Mouse (Mus musculus): ENCODE results near the gene Larp6. TPM values are rescaled to one million over a fixed set of nuclear protein-coding genes. Genes with fewer than 3 reads are reported as not detected.

Larp6 gene
- polyA plus RNA-seq, 1 experiment from 2014 or later = 24.7 TPM

DNA sequence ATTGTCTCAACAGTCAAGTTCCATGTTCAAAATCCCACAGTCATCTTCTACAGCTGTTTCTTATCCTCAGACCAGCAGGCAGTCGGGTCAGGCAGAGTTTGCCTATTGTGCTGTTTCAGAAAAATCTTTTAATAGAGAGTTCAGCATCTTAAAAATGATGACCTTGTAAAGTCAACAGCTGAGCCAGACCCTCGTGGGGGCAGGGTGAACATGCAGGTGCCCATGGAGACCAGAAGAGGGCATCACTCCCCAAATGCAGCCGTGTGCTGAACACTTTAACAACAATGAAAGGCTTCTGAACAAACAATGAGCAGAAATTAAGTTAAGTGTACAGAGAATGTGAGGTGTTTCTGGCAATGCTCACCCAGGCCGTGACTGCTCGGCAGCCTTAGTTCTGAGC, 3.0 kb downstream of the Larp6 start:
- no peak overlapping the region for H3K27ac ChIP-seq (replicated peaks)
- H3K4me1 ChIP-seq (replicated peaks) = peaks cover 39% of the 10 kb centered on the region
- no peak overlapping the region for H3K4me3 ChIP-seq
- no peak overlapping the region for H3K4me2 ChIP-seq
- no peaks in the 10 kb centered on the region for H3K9me3 ChIP-seq
- H3K9ac ChIP-seq = no peak overlapping the region
- no peaks in the 10 kb centered on the region for H3K27me3 ChIP-seq
- 59% methylated on average over 5 of the region's 5 CpGs for WGBS
- no peaks in the 10 kb centered on the region for H3K36me3 ChIP-seq
- ATAC-seq (ENCODE audit: low FRiP score, low read depth) = no peak

DNA sequence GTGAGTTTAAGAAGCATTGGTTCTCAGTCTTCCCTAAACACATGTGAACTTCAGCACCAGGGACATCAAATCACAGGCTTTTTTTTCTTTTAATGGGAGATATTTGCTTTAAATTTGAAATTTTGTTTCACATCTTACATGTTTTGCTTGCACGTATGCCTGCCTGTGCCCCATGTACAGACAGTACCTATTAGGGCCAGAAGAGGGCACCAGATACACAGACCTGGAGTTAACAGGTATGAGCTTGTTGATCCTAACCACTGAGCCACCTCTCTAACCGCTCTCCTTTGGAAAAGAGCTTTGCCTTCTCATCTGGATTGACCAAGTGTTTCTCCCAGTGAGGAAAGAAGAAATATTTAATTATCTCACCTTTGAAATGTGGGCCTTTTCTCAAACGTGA, 5.5 kb downstream of the Larp6 start:
- Histone ChIP-seq H3K4me2 (no peak overlapping the region), H3K4me3 (no peak overlapping the region), H3K36me3 (no peaks in the 10 kb centered on the region), H3K27ac (replicated peaks) (no peak overlapping the region), H3K9ac (no peak overlapping the region), H3K27me3 (no peaks in the 10 kb centered on the region), H3K4me1 (replicated peaks) (peaks cover 27% of the 10 kb centered on the region), H3K9me3 (no peaks in the 10 kb centered on the region)
- 63% methylated on average over 3 of the region's 3 CpGs for WGBS
- ATAC-seq (ENCODE audit: low FRiP score, low read depth) = no peak

DNA sequence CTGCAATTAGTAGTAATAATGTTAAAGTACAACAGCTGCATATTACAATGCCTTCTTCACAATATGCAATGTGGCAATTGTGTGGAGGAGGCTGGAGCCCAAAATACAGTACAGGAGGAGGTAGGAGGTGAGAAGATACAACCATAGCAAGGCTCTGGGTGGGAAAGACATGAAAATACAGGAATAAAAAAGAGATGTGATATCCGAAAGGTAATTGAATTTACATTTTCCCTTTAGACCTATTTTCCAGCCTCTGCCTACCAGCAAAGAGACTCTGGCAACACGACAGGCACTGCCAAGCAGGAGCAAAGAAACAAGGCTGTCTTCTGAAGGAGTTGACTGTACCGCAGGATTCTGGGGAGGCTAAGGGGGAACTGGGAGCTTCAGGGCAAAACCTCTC, 6.9 kb downstream of the Larp6 start:
- Histone ChIP-seq H3K4me3 (no peak overlapping the region), H3K27ac (replicated peaks) (no peak overlapping the region), H3K36me3 (peaks cover 9% of the 10 kb centered on the region), H3K9ac (no peak overlapping the region), H3K9me3 (no peaks in the 10 kb centered on the region), H3K4me2 (no peak overlapping the region), H3K4me1 (replicated peaks) (peaks cover 12% of the 10 kb centered on the region), H3K27me3 (no peaks in the 10 kb centered on the region)
- no peak for ATAC-seq (ENCODE audit: low FRiP score, low read depth)
- 76% methylated on average over 3 of the region's 3 CpGs for WGBS

DNA sequence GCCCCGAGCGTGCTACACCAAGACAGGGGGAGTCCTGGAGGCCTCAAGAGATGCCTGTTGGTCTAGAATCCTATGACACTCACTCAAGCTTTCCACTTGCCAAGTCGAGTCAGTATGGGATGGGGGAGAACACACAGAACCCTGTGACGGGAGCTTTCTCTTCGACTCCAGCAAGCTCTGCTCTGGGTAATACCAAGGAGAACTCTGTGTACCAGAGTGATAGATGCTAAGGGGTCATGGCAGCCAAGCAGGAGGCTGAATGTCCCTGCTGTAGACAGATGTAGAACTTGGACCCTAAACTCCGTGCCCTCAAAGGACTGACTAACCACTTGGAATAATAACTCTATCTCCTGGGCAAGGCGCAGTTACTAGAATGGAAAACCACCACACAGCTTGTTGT, 12.2 kb downstream of the Larp6 start:
- ATAC-seq (ENCODE audit: low FRiP score, low read depth) = no peak
- Histone ChIP-seq H3K4me3 (no peak overlapping the region), H3K4me2 (no peak overlapping the region), H3K27me3 (no peaks in the 10 kb centered on the region), H3K4me1 (replicated peaks) (no peaks in the 10 kb centered on the region), H3K36me3 (peaks cover 22% of the 10 kb centered on the region), H3K9me3 (no peaks in the 10 kb centered on the region), H3K27ac (replicated peaks) (no peak overlapping the region), H3K9ac (no peak overlapping the region)
- 93% methylated on average over 7 of the region's 7 CpGs for WGBS

DNA sequence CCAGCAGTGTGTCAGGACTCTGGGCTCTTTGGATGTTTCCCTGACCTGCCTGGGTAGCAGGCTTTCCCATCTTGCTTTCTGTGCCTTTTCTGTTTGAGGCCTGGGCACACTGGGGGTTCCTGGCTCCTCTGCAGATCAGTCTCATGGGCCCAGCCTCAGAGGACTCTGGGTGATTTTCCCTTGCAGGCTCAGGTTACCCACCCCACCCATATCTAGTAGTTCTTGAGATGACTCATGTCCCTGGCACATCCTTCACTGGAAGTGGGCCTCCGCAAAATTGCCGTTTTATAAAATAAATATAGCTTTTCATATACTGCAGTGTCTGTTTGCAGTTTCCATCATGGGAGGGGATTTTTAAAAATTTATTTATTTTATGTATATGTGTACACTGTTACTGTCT, 21.5 kb downstream of the Larp6 start:
- Histone ChIP-seq H3K27me3 (no peaks in the 10 kb centered on the region), H3K4me1 (replicated peaks) (no peaks in the 10 kb centered on the region), H3K4me2 (no peak overlapping the region), H3K36me3 (peaks cover 18% of the 10 kb centered on the region), H3K9me3 (no peaks in the 10 kb centered on the region), H3K4me3 (no peak overlapping the region), H3K9ac (no peak overlapping the region), H3K27ac (replicated peaks) (no peak overlapping the region)
- WGBS = 97% methylated on average over 2 of the region's 2 CpGs
- no peak for ATAC-seq (ENCODE audit: low FRiP score, low read depth)

DNA sequence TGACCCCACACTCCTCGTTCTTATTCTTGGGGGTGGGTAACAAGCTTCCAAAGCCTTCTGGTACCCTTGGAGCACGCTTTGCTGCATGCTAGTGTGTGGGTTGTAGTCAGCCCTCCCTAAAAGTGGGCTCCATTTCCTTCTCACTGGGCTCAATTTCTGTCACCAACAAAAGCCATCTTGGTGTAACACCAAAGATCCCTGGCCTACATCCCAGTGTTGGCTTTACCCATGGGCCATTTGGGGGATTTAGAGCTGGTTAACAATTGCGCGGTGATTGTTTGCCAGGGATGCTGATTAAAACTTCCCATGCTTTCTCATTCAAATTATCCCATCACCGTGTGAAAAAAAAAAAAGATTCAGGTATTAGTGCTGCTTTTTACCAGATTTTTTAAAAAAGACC, 26.3 kb downstream of the Larp6 start:
- 89% methylated on average over 5 of the region's 5 CpGs for WGBS
- H3K4me1 ChIP-seq (replicated peaks) = no peaks in the 10 kb centered on the region
- H3K36me3 ChIP-seq = peaks cover 18% of the 10 kb centered on the region
- H3K4me2 ChIP-seq = no peak overlapping the region
- no peak overlapping the region for H3K27ac ChIP-seq (replicated peaks)
- no peaks in the 10 kb centered on the region for H3K27me3 ChIP-seq
- no peak overlapping the region for H3K4me3 ChIP-seq
- ATAC-seq (ENCODE audit: low FRiP score, low read depth) = no peak
- no peak overlapping the region for H3K9ac ChIP-seq
- no peaks in the 10 kb centered on the region for H3K9me3 ChIP-seq

DNA sequence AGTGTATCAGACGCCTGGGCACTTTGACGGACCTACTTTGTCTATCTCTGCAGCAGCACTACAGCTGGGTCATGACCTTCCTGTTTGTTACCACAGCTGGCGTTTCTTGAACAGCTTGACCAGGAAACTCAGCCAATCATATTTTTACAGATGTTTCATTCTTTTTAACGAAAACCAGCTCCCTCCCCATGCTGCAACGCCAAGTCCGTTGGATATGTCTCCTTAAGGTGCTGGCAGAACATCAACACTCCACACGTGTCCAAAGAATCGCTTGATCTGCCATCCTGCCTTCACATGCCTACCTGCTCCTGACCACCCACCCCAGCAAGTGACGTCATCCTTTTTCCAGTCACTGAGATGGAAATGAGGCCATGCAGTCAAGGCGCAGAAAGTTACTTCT, 28.6 kb downstream of the Larp6 start:
- Histone ChIP-seq H3K9ac (no peak overlapping the region), H3K4me1 (replicated peaks) (no peaks in the 10 kb centered on the region), H3K4me2 (no peak overlapping the region), H3K27me3 (no peaks in the 10 kb centered on the region), H3K27ac (replicated peaks) (no peak overlapping the region), H3K4me3 (no peak overlapping the region), H3K9me3 (no peaks in the 10 kb centered on the region), H3K36me3 (peaks cover 18% of the 10 kb centered on the region)
- no peak for ATAC-seq (ENCODE audit: low FRiP score, low read depth)
- WGBS = 73% methylated on average over 10 of the region's 10 CpGs

DNA sequence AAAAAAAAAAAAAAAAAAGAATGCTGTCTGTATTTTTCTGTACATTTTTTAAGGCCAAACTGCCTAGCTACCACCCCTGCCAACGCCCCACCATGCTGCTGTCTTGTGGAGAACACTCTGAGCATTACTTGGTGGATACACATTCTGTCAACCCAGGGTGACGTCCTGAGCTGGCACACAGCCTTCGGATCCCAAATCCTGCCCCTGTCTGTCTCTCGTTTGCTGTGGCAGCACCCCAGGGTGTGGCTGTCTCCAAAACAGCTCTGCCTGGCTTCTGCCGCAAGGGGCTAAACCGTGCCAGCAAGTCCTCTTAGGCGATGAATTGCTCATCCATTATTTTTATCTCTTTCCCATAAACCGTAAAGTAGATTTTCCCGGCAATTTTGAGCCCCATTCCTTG, 29.7 kb downstream of the Larp6 start:
- Histone ChIP-seq H3K27ac (replicated peaks) (no peak overlapping the region), H3K9me3 (no peaks in the 10 kb centered on the region), H3K4me2 (no peak overlapping the region), H3K9ac (no peak overlapping the region), H3K4me3 (no peak overlapping the region), H3K4me1 (replicated peaks) (no peaks in the 10 kb centered on the region), H3K36me3 (peaks cover 10% of the 10 kb centered on the region), H3K27me3 (no peaks in the 10 kb centered on the region)
- ATAC-seq (ENCODE audit: low FRiP score, low read depth) = no peak
- WGBS = 71% methylated on average over 9 of the region's 9 CpGs

DNA sequence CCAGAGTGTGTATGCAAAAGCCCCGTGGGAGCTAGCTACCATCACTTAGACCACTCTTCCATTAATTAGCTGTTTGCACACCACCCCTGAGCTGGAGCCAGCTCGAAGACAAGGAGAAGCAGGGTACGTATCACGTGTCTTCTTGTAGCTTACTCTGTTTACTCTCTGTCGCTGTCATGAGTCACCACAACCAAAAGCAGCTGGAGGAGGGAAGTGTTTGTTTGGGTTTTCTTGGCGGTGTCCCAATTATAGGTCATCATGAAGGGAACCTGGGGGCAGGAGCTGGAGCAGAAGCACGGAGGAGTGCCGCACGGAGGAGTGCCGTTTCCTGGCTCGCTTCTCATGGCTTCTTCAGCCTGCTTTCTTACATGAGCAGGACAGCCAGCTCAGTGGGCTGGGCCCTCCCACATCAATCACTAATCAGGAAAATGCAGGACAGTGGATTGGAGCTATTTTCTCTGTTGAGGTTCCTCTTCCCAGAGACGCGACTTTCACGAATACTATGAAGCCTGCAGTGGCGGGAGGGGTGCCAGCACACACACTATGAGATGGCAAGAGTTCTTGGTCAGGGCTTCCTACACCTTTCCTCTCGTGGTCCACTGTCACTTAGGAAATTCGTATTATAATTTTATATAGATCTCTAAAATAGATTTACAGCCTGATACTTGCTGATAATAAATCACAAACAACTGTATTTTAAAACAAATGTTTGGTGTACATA, 30.6 kb downstream of the Larp6 start:
- ATAC-seq (ENCODE audit: low FRiP score, low read depth) = no peak; the same call in 1 of the 2 replicates

DNA sequence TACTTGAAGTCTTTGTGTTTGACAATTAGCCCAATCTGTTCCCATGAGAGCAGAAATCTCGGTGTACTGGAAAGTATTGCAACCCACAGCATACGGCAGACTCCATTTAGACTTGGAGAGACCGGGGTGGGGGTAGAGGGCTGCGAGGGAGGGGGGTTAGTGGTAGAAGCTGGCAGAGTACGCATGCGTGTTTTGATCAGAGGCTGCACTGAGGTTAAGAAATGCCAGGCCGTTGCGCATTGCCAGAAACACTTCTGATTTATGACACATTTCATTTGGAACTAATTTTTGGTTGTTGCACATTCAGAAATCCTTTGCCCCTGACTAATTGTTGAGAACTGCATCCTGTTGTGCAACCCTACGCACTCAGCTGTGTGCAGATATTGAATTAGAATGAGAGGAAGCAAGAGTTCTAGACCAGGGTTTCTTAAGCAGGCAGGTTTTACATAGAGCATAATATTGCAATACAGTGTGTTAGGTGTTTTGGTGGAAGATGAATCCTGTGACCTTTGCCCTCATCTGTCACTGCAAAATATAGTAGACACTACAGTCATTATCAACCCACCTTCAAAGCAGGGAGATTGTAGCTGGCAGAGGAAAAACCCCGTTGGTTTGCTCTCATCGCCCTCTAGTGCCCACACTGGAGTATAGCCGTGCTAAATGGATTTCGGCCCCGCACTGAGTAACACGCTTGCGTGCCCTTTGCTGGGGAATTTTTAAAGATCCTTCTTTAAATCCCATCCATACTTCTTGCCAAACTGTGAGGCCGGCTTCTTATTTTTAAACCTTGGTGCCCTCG, 31.6 kb downstream of the Larp6 start:
- no peaks in the 10 kb centered on the region for H3K27me3 ChIP-seq
- no peak overlapping the region for H3K27ac ChIP-seq (replicated peaks)
- 42% methylated on average over 18 of the region's 18 CpGs for WGBS
- no peak overlapping the region for H3K9ac ChIP-seq
- no peak for ATAC-seq (ENCODE audit: low FRiP score, low read depth)
- H3K36me3 ChIP-seq = no peaks in the 10 kb centered on the region
- H3K4me2 ChIP-seq = no peak overlapping the region
- no peaks in the 10 kb centered on the region for H3K9me3 ChIP-seq
- no peaks in the 10 kb centered on the region for H3K4me1 ChIP-seq (replicated peaks)
- no peak overlapping the region for H3K4me3 ChIP-seq

More for the DNA sequence above, 30.6 kb downstream of the Larp6 start:
- 70% methylated on average over 17 of the region's 17 CpGs for WGBS
- Histone ChIP-seq H3K4me1 (replicated peaks) (no peaks in the 10 kb centered on the region), H3K4me3 (no peak overlapping the region), H3K9ac (no peak overlapping the region), H3K27me3 (no peaks in the 10 kb centered on the region), H3K4me2 (peak overlapping the region; percentile 23), H3K36me3 (0 out of 2 replicates have a peak, but pooled peaks cover 2% of the 10 kb centered on the region), H3K27ac (replicated peaks) (no peak overlapping the region), H3K9me3 (no peaks in the 10 kb centered on the region)

DNA sequence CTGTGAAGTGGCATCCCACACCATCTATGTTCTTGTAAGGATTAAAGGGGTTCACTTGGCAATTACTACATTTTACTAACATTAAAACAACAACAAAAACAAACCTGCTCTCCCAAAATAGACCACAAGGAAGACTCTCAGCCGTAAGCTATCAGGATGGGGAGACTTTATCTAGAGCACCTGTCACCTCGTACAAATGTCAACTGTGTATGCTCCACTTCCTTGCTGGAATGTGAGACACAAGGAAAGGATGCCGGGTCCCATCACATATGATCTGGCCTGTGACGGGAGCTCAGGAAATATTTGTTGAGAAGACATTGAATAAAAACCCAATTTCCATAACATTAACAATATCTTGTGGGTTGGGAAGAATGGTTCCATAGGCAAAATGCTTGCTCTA, 32.2 kb downstream of the Larp6 start:
- no peaks in the 10 kb centered on the region for H3K27me3 ChIP-seq
- H3K4me1 ChIP-seq (replicated peaks) = no peaks in the 10 kb centered on the region
- H3K9ac ChIP-seq = no peak overlapping the region
- H3K4me2 ChIP-seq = no peak overlapping the region
- 65% methylated on average over 4 of the region's 4 CpGs for WGBS
- no peaks in the 10 kb centered on the region for H3K36me3 ChIP-seq
- no peaks in the 10 kb centered on the region for H3K9me3 ChIP-seq
- H3K4me3 ChIP-seq = no peak overlapping the region
- H3K27ac ChIP-seq (replicated peaks) = no peak overlapping the region
- ATAC-seq (ENCODE audit: low FRiP score, low read depth) = no peak

DNA sequence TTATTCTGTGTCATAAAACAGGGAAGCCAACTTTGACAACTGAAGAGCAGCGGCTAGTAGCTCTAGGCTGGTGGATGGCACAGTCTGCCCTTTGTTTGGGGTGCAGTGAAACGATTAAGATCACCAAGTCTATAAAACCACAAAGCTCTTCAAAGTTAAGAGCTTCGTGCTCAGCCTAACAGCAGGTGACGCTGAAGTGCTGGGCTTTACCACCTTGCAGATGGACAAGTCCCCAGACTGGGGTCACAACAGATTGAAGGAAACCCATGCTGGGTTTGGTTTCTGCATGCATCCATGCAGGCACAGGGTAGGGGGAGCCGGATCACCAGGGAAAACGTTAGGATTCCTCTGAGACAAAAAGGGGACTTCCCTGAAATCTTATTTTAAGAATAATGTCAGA, 33.8 kb downstream of the Larp6 start:
- no peak overlapping the region for H3K4me2 ChIP-seq
- WGBS = 61% methylated on average over 6 of the region's 6 CpGs
- H3K9me3 ChIP-seq = no peaks in the 10 kb centered on the region
- H3K4me1 ChIP-seq (replicated peaks) = no peaks in the 10 kb centered on the region
- H3K36me3 ChIP-seq = no peaks in the 10 kb centered on the region
- H3K27me3 ChIP-seq = no peaks in the 10 kb centered on the region
- no peak overlapping the region for H3K4me3 ChIP-seq
- ATAC-seq (ENCODE audit: low FRiP score, low read depth) = no peak
- no peak overlapping the region for H3K27ac ChIP-seq (replicated peaks)
- no peak overlapping the region for H3K9ac ChIP-seq

All from hindbrain, embryonic 15.5 days (tissue).